Mouse (Mus musculus): ENCODE data around the gene Tmem163. TPM values are rescaled to one million over a fixed set of nuclear protein-coding genes. Genes with fewer than 3 reads are reported as not detected.

Tmem163 gene
- total RNA-seq, 1 experiment from 2014 or later = 12.4 TPM

GRCm38 (mm10) chr1:127577981-127578380 is 101.4 kb downstream of the Tmem163 start:
- no peak for ATAC-seq (replicated peaks; ENCODE audit: insufficient number of reproducible peaks, low FRiP score, low TSS enrichment, poor library complexity, severe bottlenecking)

- no peak for ATAC-seq (replicated peaks; ENCODE audit: insufficient number of reproducible peaks, low FRiP score, low TSS enrichment, poor library complexity, severe bottlenecking)
These were observed 102.3 kb downstream of the Tmem163 start for GRCm38 (mm10) chr1:127577083-127577482.

- no peak for ATAC-seq (replicated peaks; ENCODE audit: insufficient number of reproducible peaks, low FRiP score, low TSS enrichment, poor library complexity, severe bottlenecking)
These were observed 102.8 kb downstream of the Tmem163 start for GRCm38 (mm10) chr1:127576563-127576962.

GRCm38 (mm10) chr1:127576143-127576542 is 103.2 kb downstream of the Tmem163 start:
- no peak for ATAC-seq (replicated peaks; ENCODE audit: insufficient number of reproducible peaks, low FRiP score, low TSS enrichment, poor library complexity, severe bottlenecking)

GRCm38 (mm10) chr1:127575692-127576091 is 103.7 kb downstream of the Tmem163 start:
- no peak for ATAC-seq (replicated peaks; ENCODE audit: insufficient number of reproducible peaks, low FRiP score, low TSS enrichment, poor library complexity, severe bottlenecking)

GRCm38 (mm10) chr1:127573186-127573585 is 106.2 kb downstream of the Tmem163 start:
- no peak for ATAC-seq (replicated peaks; ENCODE audit: insufficient number of reproducible peaks, low FRiP score, low TSS enrichment, poor library complexity, severe bottlenecking)

- no peak for ATAC-seq (replicated peaks; ENCODE audit: insufficient number of reproducible peaks, low FRiP score, low TSS enrichment, poor library complexity, severe bottlenecking)
These were observed 110.7 kb downstream of the Tmem163 start for GRCm38 (mm10) chr1:127568641-127569040.

- ATAC-seq (replicated peaks; ENCODE audit: insufficient number of reproducible peaks, low FRiP score, low TSS enrichment, poor library complexity, severe bottlenecking) = no peak
These were observed 122.9 kb downstream of the Tmem163 start for GRCm38 (mm10) chr1:127556486-127556845.

GRCm38 (mm10) chr1:127555822-127556485 is 123.4 kb downstream of the Tmem163 start:
- ATAC-seq (replicated peaks; ENCODE audit: insufficient number of reproducible peaks, low FRiP score, low TSS enrichment, poor library complexity, severe bottlenecking) = no peak

GRCm38 (mm10) chr1:127548078-127548477 is 131.3 kb downstream of the Tmem163 start:
- ATAC-seq (replicated peaks; ENCODE audit: insufficient number of reproducible peaks, low FRiP score, low TSS enrichment, poor library complexity, severe bottlenecking) = no peak

- ATAC-seq (replicated peaks; ENCODE audit: insufficient number of reproducible peaks, low FRiP score, low TSS enrichment, poor library complexity, severe bottlenecking) = no peak
These were observed 136.6 kb downstream of the Tmem163 start for GRCm38 (mm10) chr1:127542756-127543155.

GRCm38 (mm10) chr1:127541931-127542330 is 137.4 kb downstream of the Tmem163 start:
- no peak for ATAC-seq (replicated peaks; ENCODE audit: insufficient number of reproducible peaks, low FRiP score, low TSS enrichment, poor library complexity, severe bottlenecking)

GRCm38 (mm10) chr1:127541522-127541921 is 137.8 kb downstream of the Tmem163 start:
- ATAC-seq (replicated peaks; ENCODE audit: insufficient number of reproducible peaks, low FRiP score, low TSS enrichment, poor library complexity, severe bottlenecking) = no peak

- no peak for ATAC-seq (replicated peaks; ENCODE audit: insufficient number of reproducible peaks, low FRiP score, low TSS enrichment, poor library complexity, severe bottlenecking)
These were observed 141.9 kb downstream of the Tmem163 start for GRCm38 (mm10) chr1:127537204-127538038.

GRCm38 (mm10) chr1:127536448-127536847 is 142.9 kb downstream of the Tmem163 start:
- ATAC-seq (replicated peaks; ENCODE audit: insufficient number of reproducible peaks, low FRiP score, low TSS enrichment, poor library complexity, severe bottlenecking) = no peak

GRCm38 (mm10) chr1:127531723-127532122 is 147.6 kb downstream of the Tmem163 start:
- no peak for ATAC-seq (replicated peaks; ENCODE audit: insufficient number of reproducible peaks, low FRiP score, low TSS enrichment, poor library complexity, severe bottlenecking)

- no peak for ATAC-seq (replicated peaks; ENCODE audit: insufficient number of reproducible peaks, low FRiP score, low TSS enrichment, poor library complexity, severe bottlenecking)
These were observed 148.3 kb downstream of the Tmem163 start for GRCm38 (mm10) chr1:127530849-127531580.

- ATAC-seq (replicated peaks; ENCODE audit: insufficient number of reproducible peaks, low FRiP score, low TSS enrichment, poor library complexity, severe bottlenecking) = no peak
These were observed 156.0 kb downstream of the Tmem163 start for GRCm38 (mm10) chr1:127523364-127523763.

- no peak for ATAC-seq (replicated peaks; ENCODE audit: insufficient number of reproducible peaks, low FRiP score, low TSS enrichment, poor library complexity, severe bottlenecking)
These were observed 164.5 kb downstream of the Tmem163 start for GRCm38 (mm10) chr1:127514888-127515287.
